Mouse (Mus musculus): ENCODE data around the gene Asz1.

- TF ChIP-seq CTCF (IDR thresholded peaks at IDR 0.05; ENCODE audit: control insufficient read depth, insufficient read depth, insufficient replicate concordance, low read depth, low read length): no peak
- no peak for TF ChIP-seq POLR2A (IDR thresholded peaks at IDR 0.05; ENCODE audit: control insufficient read depth, low read depth, low read length)
These were observed 77.9 kb downstream of the Asz1 start for GRCm38 (mm10) chr6:18030868-18031508.

Measured in testis, adult 2 months (tissue).